Mouse (Mus musculus) lung, postnatal 0 days (tissue): Measurements from ENCODE around the gene Nlrc5.

Experiments
- CTCF ChIP-seq: IDR thresholded peaks from 2 replicates; pipeline ENCODE4 v1.5.1; 2016; ENCODE audit warnings: antibody characterized with exemption, mild to moderate bottlenecking
- EP300 ChIP-seq: IDR thresholded peaks from 2 replicates; pipeline ENCODE4 v1.6.1; 2016; ENCODE audit warnings: antibody characterized with exemption, mild to moderate bottlenecking, control low read depth

GRCm38 (mm10) chr8:94396964-94397657 lies 37.0 kb upstream of the Nlrc5 start:
- TF ChIP-seq CTCF (peak; percentile 95), EP300 (peak; percentile 26; the same call in 1 of the 2 replicates)
